Comparison of ENCODE assay signal across 20 mouse cellular contexts in genomic region chr2:103478326-103478725, GRCm38 (mm10).
"Had no signal": no experiment of that assay in that cellular context is flagged by ENCODE, and none has a peak within 500 bp of the region (broad histone marks: within the 10 kb centered on the region; RNA-seq: fewer than 3 reads in every experiment).

No protein-coding gene starts in this region.

- DNase-seq: kidney, adult 8-10 months; kidney, postnatal 10 days; kidney, postnatal 36 days; layer of hippocampus, postnatal 36 days; lung, adult 18-20 months; lung, postnatal 10 days; lung, postnatal 36 days; right cerebral cortex, adult 18-20 months; right cerebral cortex, postnatal 14 days; right cerebral cortex, postnatal 4 days; thymus, postnatal 25 days had no signal

- H3K27ac ChIP-seq: kidney, embryonic 15.5 days; left cerebral cortex, adult 2 months; lung, embryonic 15.5 days; midbrain, embryonic 12.5 days; midbrain, embryonic 15.5 days; neural tube, embryonic 12.5 days; neural tube, embryonic 15.5 days; stomach, embryonic 15.5 days had no signal

- H3K27me3 ChIP-seq: kidney, embryonic 15.5 days; lung, embryonic 15.5 days; megakaryocyte, embryonic 14.5 days; midbrain, embryonic 12.5 days; midbrain, embryonic 15.5 days; neural tube, embryonic 12.5 days; neural tube, embryonic 15.5 days; stomach, embryonic 15.5 days had no signal

- H3K9me3 ChIP-seq: kidney, embryonic 15.5 days; lung, embryonic 15.5 days; megakaryocyte, embryonic 14.5 days; midbrain, embryonic 12.5 days; midbrain, embryonic 15.5 days; neural tube, embryonic 12.5 days; neural tube, embryonic 15.5 days; stomach, embryonic 15.5 days had no signal

- H3K4me2 ChIP-seq: kidney, embryonic 15.5 days; lung, embryonic 15.5 days; midbrain, embryonic 12.5 days; midbrain, embryonic 15.5 days; neural tube, embryonic 12.5 days; neural tube, embryonic 15.5 days; stomach, embryonic 15.5 days had no signal

- ATAC-seq: midbrain, embryonic 15.5 days had no signal

- H3K4me3 ChIP-seq: kidney, embryonic 15.5 days; left cerebral cortex, adult 2 months; lung, embryonic 15.5 days; megakaryocyte, embryonic 14.5 days; midbrain, embryonic 12.5 days; midbrain, embryonic 15.5 days; neural tube, embryonic 12.5 days; neural tube, embryonic 15.5 days; stomach, embryonic 15.5 days had no signal

- H3K9ac ChIP-seq: kidney, embryonic 15.5 days; lung, embryonic 15.5 days; midbrain, embryonic 12.5 days; midbrain, embryonic 15.5 days; neural tube, embryonic 12.5 days; neural tube, embryonic 15.5 days; stomach, embryonic 15.5 days had no signal

- H3K36me3 ChIP-seq: midbrain, embryonic 15.5 days had no signal

- H3K4me1 ChIP-seq: stomach, embryonic 15.5 days had no signal
